Mouse (Mus musculus): ENCODE data around the gene Abhd18. TPM values are rescaled to one million over a fixed set of nuclear protein-coding genes. Genes with fewer than 3 reads are reported as not detected.
A peak's percentile ranks its signal among the peaks of the same experiment; 100 is the strongest.
"Not testable (repeated sequence)": the region's sequence is repeated elsewhere in the genome, so short reads cannot be mapped to it uniquely, and the experiment has no call there.

Abhd18 gene
- 10 to 100 TPM in 18 of 26 experiments, 1 to 10 TPM in 8; 1.8 to 50.4 (median 20.0) TPM for total RNA-seq (2018; cell fraction: chromatin; rRNA removed)
- total RNA-seq (2018; cell fraction: cytosol; rRNA removed): 1 to 10 TPM in 24 of 26 experiments, under 1 TPM in 2; 0.61 to 4.7 (median 2.7) TPM
- 10 to 100 TPM in 14 of 26 experiments, 1 to 10 TPM in 12; 1.9 to 28.1 (median 11.7) TPM for total RNA-seq (2018; cell fraction: nucleus; rRNA removed)
- 1.3 to 3.4 TPM (median 3.4 TPM) in 3 replicates for polyA plus RNA-seq (2018)

- not testable (repeated sequence) for H3K36me3 ChIP-seq (ENCODE audit: inconsistent target); H3K79me2 ChIP-seq (ENCODE audit: inconsistent target)
- WGBS (ENCODE audit: missing documents): no CpG with 5 or more reads among the region's 4 CpGs
- Histone ChIP-seq H3K4me3 (ENCODE audit: inconsistent target) (peak within 1 kb of the TSS; percentile 70), H3K27ac (peak within 1 kb of the TSS; percentile 43)
Measured at GRCm38 (mm10) chr3:40846957-40847017, at the start of gene Abhd18. TSS of gene Abhd18 (plus strand) at chr3:40846970.

- Histone ChIP-seq H3K27ac (no peak overlapping the region), H3K4me3 (ENCODE audit: inconsistent target) (no peak overlapping the region), H3K36me3 (ENCODE audit: inconsistent target) (no peaks in the 10 kb centered on the region), H3K79me2 (ENCODE audit: inconsistent target) (peaks cover 26% of the 10 kb centered on the region)
- 100% methylated on average over 1 of the region's 1 CpGs for WGBS (ENCODE audit: missing documents)
Measured at GRCm38 (mm10) chr3:40798054-40798453, 48.7 kb upstream of the Abhd18 start.

- peaks cover 30% of the 10 kb centered on the region for H3K79me2 ChIP-seq (ENCODE audit: inconsistent target)
- H3K36me3 ChIP-seq (ENCODE audit: inconsistent target): no peaks in the 10 kb centered on the region
- WGBS (ENCODE audit: missing documents): 68% methylated on average over 7 of the region's 7 CpGs
- no peak overlapping the region for H3K27ac ChIP-seq
- no peak overlapping the region for H3K4me3 ChIP-seq (ENCODE audit: inconsistent target)
Measured at GRCm38 (mm10) chr3:40798500-40798899, 48.3 kb upstream of the Abhd18 start.

- peaks cover 43% of the 10 kb centered on the region for H3K79me2 ChIP-seq (ENCODE audit: inconsistent target)
- peak within 1 kb of the TSS; percentile 61 for H3K4me3 ChIP-seq (ENCODE audit: inconsistent target)
- H3K36me3 ChIP-seq (ENCODE audit: inconsistent target): no peaks in the 10 kb centered on the region
- 2% methylated on average over 65 of the region's 66 CpGs for WGBS (ENCODE audit: missing documents)
- peak within 1 kb of the TSS; percentile 56 for H3K27ac ChIP-seq
Measured at GRCm38 (mm10) chr3:40799530-40800372, 47.0 kb upstream of the Abhd18 start, which contains the start of gene Plk4. TSS of gene Plk4 (plus strand) at chr3:40800019.

GRCm38 (mm10) chr3:40800373-40800823 is 46.4 kb upstream of the Abhd18 start:
- 1% methylated on average over 37 of the region's 37 CpGs for WGBS (ENCODE audit: missing documents)
- Histone ChIP-seq H3K27ac (peak overlapping the region; percentile 36; the same call in 1 of the 2 replicates), H3K79me2 (ENCODE audit: inconsistent target) (peaks cover 49% of the 10 kb centered on the region), H3K36me3 (ENCODE audit: inconsistent target) (no peaks in the 10 kb centered on the region), H3K4me3 (ENCODE audit: inconsistent target) (peak overlapping the region; percentile 61)

- no peak overlapping the region for H3K27ac ChIP-seq
- WGBS (ENCODE audit: missing documents): 88% methylated on average over 2 of the region's 2 CpGs
- H3K4me3 ChIP-seq (ENCODE audit: inconsistent target): no peak overlapping the region
- H3K79me2 ChIP-seq (ENCODE audit: inconsistent target): peaks cover 61% of the 10 kb centered on the region
- H3K36me3 ChIP-seq (ENCODE audit: inconsistent target): 0 out of 2 replicates have a peak, but pooled peaks cover 2% of the 10 kb centered on the region
Measured at GRCm38 (mm10) chr3:40806871-40807270, 39.9 kb upstream of the Abhd18 start.

GRCm38 (mm10) chr3:40808686-40809085 is 38.1 kb upstream of the Abhd18 start:
- WGBS (ENCODE audit: missing documents): 93% methylated on average over 10 of the region's 10 CpGs
- Histone ChIP-seq H3K4me3 (ENCODE audit: inconsistent target) (no peak overlapping the region), H3K27ac (no peak overlapping the region), H3K79me2 (ENCODE audit: inconsistent target) (peaks cover 43% of the 10 kb centered on the region), H3K36me3 (ENCODE audit: inconsistent target) (0 out of 2 replicates have a peak, but pooled peaks cover 13% of the 10 kb centered on the region)

GRCm38 (mm10) chr3:40809894-40810293 is 36.9 kb upstream of the Abhd18 start:
- Histone ChIP-seq H3K36me3 (ENCODE audit: inconsistent target) (0 out of 2 replicates have a peak, but pooled peaks cover 13% of the 10 kb centered on the region), H3K79me2 (ENCODE audit: inconsistent target) (peaks cover 31% of the 10 kb centered on the region), H3K27ac (no peak overlapping the region), H3K4me3 (ENCODE audit: inconsistent target) (no peak overlapping the region)
- 97% methylated on average over 2 of the region's 2 CpGs for WGBS (ENCODE audit: missing documents)

- Histone ChIP-seq H3K36me3 (ENCODE audit: inconsistent target) (0 out of 2 replicates have a peak, but pooled peaks cover 14% of the 10 kb centered on the region), H3K79me2 (ENCODE audit: inconsistent target) (no peaks in the 10 kb centered on the region; the same call in 1 of the 2 replicates), H3K4me3 (ENCODE audit: inconsistent target) (no peak overlapping the region), H3K27ac (no peak overlapping the region)
- WGBS (ENCODE audit: missing documents): 88% methylated on average over 2 of the region's 2 CpGs
Measured at GRCm38 (mm10) chr3:40813275-40813674, 33.5 kb upstream of the Abhd18 start.

- not testable (repeated sequence) for H3K27ac ChIP-seq; H3K79me2 ChIP-seq (ENCODE audit: inconsistent target); H3K36me3 ChIP-seq (ENCODE audit: inconsistent target)
- WGBS (ENCODE audit: missing documents): 82% methylated on average over 5 of the region's 6 CpGs
- peak overlapping the region; percentile 61 for H3K4me3 ChIP-seq (ENCODE audit: inconsistent target)
Measured at GRCm38 (mm10) chr3:40845521-40845920, 1.2 kb upstream of the Abhd18 start.

GRCm38 (mm10) chr3:40846473-40846956 is 255 bp upstream of the Abhd18 start, which contains the start of gene Mfsd8:
TSS of gene Mfsd8 (minus strand) at chr3:40846886.
- not testable (repeated sequence) for H3K79me2 ChIP-seq (ENCODE audit: inconsistent target); H3K36me3 ChIP-seq (ENCODE audit: inconsistent target)
- Histone ChIP-seq H3K27ac (peak within 1 kb of the TSS; percentile 43), H3K4me3 (ENCODE audit: inconsistent target) (peak within 1 kb of the TSS; percentile 70)
- under 1% methylated on average over 33 of the region's 39 CpGs for WGBS (ENCODE audit: missing documents)

GRCm38 (mm10) chr3:40847018-40847417 is 248 bp downstream of the Abhd18 start:
- 2% methylated on average over 15 of the region's 21 CpGs for WGBS (ENCODE audit: missing documents)
- H3K4me3 ChIP-seq (ENCODE audit: inconsistent target): peak overlapping the region; percentile 70
- not testable (repeated sequence) for H3K79me2 ChIP-seq (ENCODE audit: inconsistent target); H3K36me3 ChIP-seq (ENCODE audit: inconsistent target); H3K27ac ChIP-seq

GRCm38 (mm10) chr3:40847936-40848335 is 1.2 kb downstream of the Abhd18 start:
- not testable (repeated sequence) for H3K27ac ChIP-seq; H3K36me3 ChIP-seq (ENCODE audit: inconsistent target); H3K79me2 ChIP-seq (ENCODE audit: inconsistent target)
- 60% methylated on average over 2 of the region's 2 CpGs for WGBS (ENCODE audit: missing documents)
- peak overlapping the region; percentile 70; the same call in 1 of the 2 replicates for H3K4me3 ChIP-seq (ENCODE audit: inconsistent target)

- not testable (repeated sequence) for H3K36me3 ChIP-seq (ENCODE audit: inconsistent target); H3K79me2 ChIP-seq (ENCODE audit: inconsistent target); H3K27ac ChIP-seq; H3K4me3 ChIP-seq (ENCODE audit: inconsistent target)
- 100% methylated on average over 1 of the region's 3 CpGs for WGBS (ENCODE audit: missing documents)
Measured at GRCm38 (mm10) chr3:40853123-40853738, 6.5 kb downstream of the Abhd18 start.

- H3K79me2 ChIP-seq (ENCODE audit: inconsistent target); H3K36me3 ChIP-seq (ENCODE audit: inconsistent target): not testable (repeated sequence)
- H3K4me3 ChIP-seq (ENCODE audit: inconsistent target): peak overlapping the region; percentile 61
- peak overlapping the region; percentile 28; the same call in 1 of the 2 replicates for H3K27ac ChIP-seq
- WGBS (ENCODE audit: missing documents): 0% methylated on average over 17 of the region's 38 CpGs
Measured at GRCm38 (mm10) chr3:40893816-40894258, 47.1 kb downstream of the Abhd18 start.

All from macrophage (primary cell).